Mouse (Mus musculus) limb, embryonic 11.5 days (tissue): ENCODE results near the gene Ahcyl2. TPM values are rescaled to one million over a fixed set of nuclear protein-coding genes. Genes with fewer than 3 reads are reported as not detected.

Experiments used
- ATAC-seq: fragments of 200-750 bp; cut with Nextera tagmentation; 2 replicates; pipeline ENCODE4 v1.8.0; 2017; ENCODE audit warnings: low read depth; ENCODE audit not compliant: insufficient number of reproducible peaks, low FRiP score, low TSS enrichment
- DNase-seq: peaks from one replicate; pipeline ENCODE4 v3.0.0-alpha.2; 2015; ENCODE audit warnings: low spot score
- H3K27ac ChIP-seq: fragments of 300-500 bp; sonication (generic); replicated peaks from 2 replicates; pipeline ENCODE4 v1.5.1; 2014; ENCODE audit warnings: low read depth, mild to moderate bottlenecking, low read length
- H3K27me3 ChIP-seq: fragments of 300-500 bp; sonication (generic); 2 replicates; pipeline ENCODE4 v1.6.1; 2014; ENCODE audit warnings: mild to moderate bottlenecking, low read length, mixed read lengths; ENCODE audit not compliant: control insufficient read depth, insufficient read depth
- H3K36me3 ChIP-seq: fragments of 300-500 bp; sonication (generic); 2 replicates; pipeline ENCODE4 v1.6.1; 2014; ENCODE audit warnings: mild to moderate bottlenecking, low read length, moderate library complexity, mixed read lengths; ENCODE audit not compliant: control insufficient read depth, insufficient read depth
- H3K4me1 ChIP-seq: fragments of 300-500 bp; sonication (generic); 2 replicates; pipeline ENCODE4 v1.6.1; 2014; ENCODE audit warnings: low read length, mixed read lengths; ENCODE audit not compliant: control insufficient read depth, insufficient read depth
- H3K4me2 ChIP-seq: fragments of 300-500 bp; sonication (generic); 2 replicates; pipeline ENCODE4 v1.6.1; 2014; ENCODE audit warnings: low read depth, mild to moderate bottlenecking, moderate library complexity; ENCODE audit not compliant: severe bottlenecking
- H3K4me3 ChIP-seq: fragments of 300-500 bp; sonication (generic); 2 replicates; pipeline ENCODE4 v1.5.1; 2014; ENCODE audit warnings: low read depth, low read length
- H3K9ac ChIP-seq: fragments of 300-500 bp; sonication (generic); 2 replicates; pipeline ENCODE4 v1.6.1; 2014; ENCODE audit warnings: mild to moderate bottlenecking, low read length
- H3K9me3 ChIP-seq: fragments of 300-500 bp; sonication (generic); 2 replicates; pipeline ENCODE4 v1.6.1; 2016; ENCODE audit warnings: low read length; ENCODE audit not compliant: control insufficient read depth
- WGBS: fragments of 180-500 bp; shearing (Covaris S2); extraction: QIAGEN DNeasy Blood & Tissue Kit; methylation state at CpG from one replicate; pipeline ENCODE4 v1.1.7; 2014; 5-methylcytosine and 5-hydroxymethylcytosine counted together
- polyA plus RNA-seq: library from polyadenylated mRNA; unstranded; fragments of >200 nt; fragmentation: Nextera tagmentation; extraction: Ambion mirVana; gene quantifications from 2 replicates; pipeline ENCODE4 v1.2.1, GENCODE M21; 2014

The Ahcyl2 gene
- polyA plus RNA-seq, 1 experiment from 2014 or later: 16.5 TPM

DNA sequence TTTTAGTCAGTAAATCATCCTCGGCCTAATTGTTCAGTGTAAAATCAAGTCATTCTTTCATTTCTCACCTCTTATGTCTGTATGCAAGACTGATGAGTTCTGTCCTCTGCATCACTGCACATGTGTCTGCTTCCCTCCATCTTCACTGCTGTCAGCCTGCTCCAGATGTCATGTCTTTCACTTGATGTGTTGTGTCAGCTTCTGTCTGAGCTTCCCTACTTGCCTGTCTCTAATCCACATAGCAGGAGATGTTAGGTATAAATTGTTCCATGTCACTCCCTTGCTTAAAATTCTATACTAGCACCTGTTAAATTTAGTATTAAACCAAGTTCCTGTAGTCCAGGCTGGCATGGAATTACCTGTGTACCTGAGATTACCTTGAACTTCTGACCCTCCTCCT is 72.2 kb downstream of the Ahcyl2 start:
- H3K27me3 ChIP-seq: no peaks in the 10 kb centered on the region
- ATAC-seq (no peak), DNase-seq (no peak)
- H3K9me3 ChIP-seq: no peaks in the 10 kb centered on the region
- H3K9ac ChIP-seq: no peak overlapping the region
- H3K27ac ChIP-seq: no peak overlapping the region
- no peaks in the 10 kb centered on the region for H3K4me1 ChIP-seq
- WGBS: 93% methylated on average over 1 of the region's 1 CpGs
- no peak overlapping the region for H3K4me3 ChIP-seq
- H3K36me3 ChIP-seq: no peaks in the 10 kb centered on the region
- no peak overlapping the region for H3K4me2 ChIP-seq

DNA sequence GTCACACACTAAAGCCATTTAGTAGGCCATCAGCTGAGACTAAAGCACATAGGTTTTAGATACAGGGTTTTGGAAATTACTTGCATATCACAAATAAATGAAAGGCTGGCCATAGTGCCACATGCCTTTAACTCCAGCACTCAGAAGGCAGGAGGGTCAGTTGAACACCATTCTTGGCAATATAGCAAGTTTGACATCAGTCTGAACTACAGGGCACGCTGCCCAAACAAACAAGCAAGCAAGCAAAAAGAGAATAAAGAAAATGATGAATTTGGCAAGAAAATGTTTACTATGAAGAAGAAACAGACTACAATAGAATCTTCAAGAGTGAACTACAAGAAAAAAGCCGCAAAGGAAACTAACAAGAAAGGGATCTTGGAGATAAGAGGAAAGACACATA is 73.7 kb downstream of the Ahcyl2 start:
- no peaks in the 10 kb centered on the region for H3K9me3 ChIP-seq
- 89% methylated on average over 2 of the region's 2 CpGs for WGBS
- H3K27me3 ChIP-seq: no peaks in the 10 kb centered on the region
- no peaks in the 10 kb centered on the region for H3K36me3 ChIP-seq
- H3K9ac ChIP-seq: no peak overlapping the region
- no peaks in the 10 kb centered on the region for H3K4me1 ChIP-seq
- no peak for DNase-seq
- H3K4me2 ChIP-seq: no peak overlapping the region
- no peak overlapping the region for H3K27ac ChIP-seq
- H3K4me3 ChIP-seq: no peak overlapping the region
- no peak for ATAC-seq

DNA sequence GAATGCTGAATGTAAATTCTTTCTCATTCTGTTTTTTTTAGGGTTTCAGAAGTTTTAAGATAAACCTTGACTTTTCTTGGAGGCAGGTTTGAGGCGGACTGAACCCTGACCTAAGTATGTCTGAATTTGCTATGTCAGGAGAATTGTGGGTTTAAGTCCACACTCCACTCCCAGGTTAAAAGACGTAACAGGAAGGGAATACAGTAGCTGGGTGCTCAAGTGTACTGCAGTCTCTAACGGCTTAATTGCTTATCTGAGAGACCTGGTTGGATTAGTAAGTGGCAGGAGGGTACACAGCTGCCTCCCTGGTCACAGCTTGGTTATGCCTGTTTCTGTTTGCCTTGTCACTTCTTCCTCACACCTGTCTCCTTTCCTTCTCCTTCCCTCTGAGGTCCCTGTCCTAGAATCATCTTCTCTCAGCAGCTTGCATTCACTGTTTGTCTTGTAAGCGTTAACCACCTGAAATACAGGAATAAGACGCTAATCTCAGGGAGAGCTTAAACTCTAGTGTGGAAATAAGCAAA is 79.9 kb downstream of the Ahcyl2 start:
- no peaks in the 10 kb centered on the region for H3K36me3 ChIP-seq
- no peaks in the 10 kb centered on the region for H3K27me3 ChIP-seq
- no peak overlapping the region for H3K9ac ChIP-seq
- DNase-seq: no peak
- 86% methylated on average over 5 of the region's 5 CpGs for WGBS
- H3K9me3 ChIP-seq: no peaks in the 10 kb centered on the region
- no peak overlapping the region for H3K27ac ChIP-seq
- no peak for ATAC-seq
- no peak overlapping the region for H3K4me3 ChIP-seq
- no peaks in the 10 kb centered on the region for H3K4me1 ChIP-seq
- H3K4me2 ChIP-seq: no peak overlapping the region

DNA sequence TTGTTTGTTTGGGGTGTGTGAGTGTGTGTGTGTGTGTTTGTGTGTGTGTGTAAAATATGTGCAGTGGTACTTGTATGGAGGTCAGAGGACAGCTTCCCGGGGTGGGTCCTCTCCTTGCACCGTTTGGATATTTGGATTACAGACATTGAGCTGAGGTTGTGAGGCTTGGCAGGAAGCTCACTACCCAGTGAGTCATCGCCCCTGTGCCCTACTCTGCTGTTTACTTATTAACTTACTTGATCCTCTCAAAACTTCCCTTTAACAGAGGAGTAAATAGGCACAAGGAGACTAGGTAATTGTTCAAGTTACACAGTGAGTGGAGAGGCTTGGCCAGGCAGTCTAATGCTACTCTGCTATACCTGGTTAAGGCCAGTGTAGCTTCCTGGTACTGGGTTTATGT is 81.0 kb downstream of the Ahcyl2 start:
- Histone ChIP-seq H3K4me3 (no peak overlapping the region), H3K9ac (no peak overlapping the region), H3K27me3 (no peaks in the 10 kb centered on the region), H3K36me3 (no peaks in the 10 kb centered on the region), H3K4me1 (peaks cover 4% of the 10 kb centered on the region; the same call in 1 of the 2 replicates), H3K4me2 (no peak overlapping the region), H3K27ac (no peak overlapping the region), H3K9me3 (no peaks in the 10 kb centered on the region)
- ATAC-seq (no peak), DNase-seq (no peak)
- 84% methylated on average over 3 of the region's 3 CpGs for WGBS

DNA sequence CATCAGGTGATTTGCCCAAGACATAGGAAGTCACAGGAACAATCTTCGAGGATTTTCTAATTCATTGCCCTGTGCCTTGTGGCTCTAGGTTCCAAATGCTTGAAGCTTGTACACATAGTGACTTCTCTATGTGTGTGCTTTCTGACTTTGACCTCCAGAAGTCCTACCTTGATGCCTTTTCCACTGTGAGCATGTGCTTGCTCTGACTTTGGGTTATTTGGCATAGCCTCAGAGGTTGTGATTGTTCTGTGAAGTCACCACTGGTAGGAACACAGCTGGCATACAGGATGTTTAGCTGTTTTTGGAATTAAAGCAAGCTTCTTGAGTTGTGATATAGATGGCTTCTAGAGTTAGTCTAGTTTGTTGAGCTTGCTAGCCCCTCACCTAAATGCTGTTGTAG is 82.3 kb downstream of the Ahcyl2 start:
- Histone ChIP-seq H3K4me1 (peaks cover 4% of the 10 kb centered on the region; the same call in 1 of the 2 replicates), H3K27me3 (no peaks in the 10 kb centered on the region), H3K9ac (no peak overlapping the region), H3K4me3 (no peak overlapping the region), H3K36me3 (no peaks in the 10 kb centered on the region), H3K27ac (no peak overlapping the region), H3K9me3 (no peaks in the 10 kb centered on the region), H3K4me2 (no peak overlapping the region)
- no peak for DNase-seq
- no peak for ATAC-seq
- 90% methylated on average over 1 of the region's 1 CpGs for WGBS

DNA sequence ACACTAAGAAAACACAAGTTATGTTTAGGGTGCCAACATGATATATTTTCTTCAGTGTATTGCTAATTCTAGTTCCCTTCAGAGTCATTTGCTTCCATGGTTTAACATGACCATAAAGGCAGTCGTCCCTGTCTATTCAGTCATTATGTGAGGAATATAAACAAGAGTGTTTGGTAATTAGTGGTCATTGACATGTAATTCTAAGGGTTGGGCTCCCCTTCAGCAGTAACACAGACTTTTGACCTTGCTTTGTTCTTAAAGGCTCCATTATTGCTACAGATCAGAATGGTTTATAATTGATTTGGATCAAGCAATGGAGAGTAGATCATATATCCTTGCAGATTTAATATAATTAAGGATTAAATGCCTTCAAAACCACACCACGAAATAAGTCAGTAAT is 82.9 kb downstream of the Ahcyl2 start:
- no peaks in the 10 kb centered on the region for H3K9me3 ChIP-seq
- no peak overlapping the region for H3K4me2 ChIP-seq
- whole genome bisulfite sequencing: 62% methylated on average over 2 of the region's 2 CpGs
- ATAC-seq: no peak
- H3K4me3 ChIP-seq: no peak overlapping the region
- H3K36me3 ChIP-seq: no peaks in the 10 kb centered on the region
- H3K27ac ChIP-seq: no peak overlapping the region
- no peak for DNase-seq
- peaks cover 4% of the 10 kb centered on the region; the same call in 1 of the 2 replicates for H3K4me1 ChIP-seq
- no peak overlapping the region for H3K9ac ChIP-seq
- no peaks in the 10 kb centered on the region for H3K27me3 ChIP-seq

DNA sequence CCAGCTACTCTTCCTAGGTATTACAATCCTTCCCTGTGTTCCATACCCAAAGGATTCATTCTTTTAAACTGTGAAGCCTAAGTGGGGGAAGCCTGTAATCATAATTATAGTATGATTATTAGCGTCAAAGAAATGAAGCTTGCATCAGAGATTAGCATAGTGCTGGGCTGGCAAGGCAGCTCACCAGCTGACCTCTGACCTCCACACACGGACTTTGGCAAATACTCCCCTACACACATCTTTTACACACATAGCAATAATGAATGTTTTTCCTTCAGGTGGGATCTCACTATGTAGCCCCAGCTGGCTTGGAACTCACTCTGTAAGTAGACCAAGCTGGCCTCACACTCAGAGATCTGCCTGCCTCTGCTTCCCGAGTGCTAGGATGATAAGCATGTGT is 84.1 kb downstream of the Ahcyl2 start:
- Histone ChIP-seq H3K27ac (no peak overlapping the region), H3K27me3 (no peaks in the 10 kb centered on the region), H3K4me1 (peaks cover 4% of the 10 kb centered on the region; the same call in 1 of the 2 replicates), H3K9ac (no peak overlapping the region), H3K9me3 (no peaks in the 10 kb centered on the region), H3K36me3 (no peaks in the 10 kb centered on the region), H3K4me3 (no peak overlapping the region), H3K4me2 (no peak overlapping the region)
- ATAC-seq (no peak), DNase-seq (no peak)
- 92% methylated on average over 3 of the region's 3 CpGs for WGBS

DNA sequence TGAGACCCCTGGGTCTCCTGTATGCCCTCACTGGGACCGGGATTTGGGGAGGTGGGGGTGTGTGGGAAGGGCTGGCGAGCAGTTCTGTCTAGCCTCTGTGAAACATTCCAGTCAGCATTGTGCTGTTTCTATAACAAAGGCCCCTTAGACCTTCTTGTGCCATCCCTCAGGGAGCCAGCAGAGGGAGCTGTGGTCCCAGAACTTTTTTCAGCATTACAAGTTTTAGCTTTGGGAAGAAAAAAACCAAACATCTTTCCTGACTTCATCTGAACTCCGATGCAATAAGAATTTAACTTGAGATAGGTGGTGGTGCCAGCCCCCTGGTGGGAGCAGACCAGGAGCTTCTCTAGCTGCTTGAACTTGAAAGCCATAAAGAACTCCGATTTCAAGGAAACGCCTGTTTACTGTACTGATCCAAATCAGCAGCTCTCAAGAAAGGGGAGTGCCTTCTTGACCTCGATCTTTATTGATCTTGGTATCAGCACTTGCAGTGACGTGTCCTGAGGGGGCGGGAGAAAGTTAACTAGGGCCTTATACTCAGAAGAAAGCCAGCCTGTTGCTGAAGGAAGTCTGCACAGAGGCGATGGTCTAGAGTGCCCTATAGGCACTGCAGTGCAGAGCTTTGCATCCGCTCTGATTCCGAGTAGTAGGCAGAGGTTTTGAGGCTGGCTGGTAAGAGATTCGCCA is 85.5 kb downstream of the Ahcyl2 start:
- peak; percentile 81; the same call in 1 of the 2 replicates for ATAC-seq
- WGBS: 29% methylated on average over 12 of the region's 12 CpGs
- H3K27ac ChIP-seq: no peak overlapping the region

More for the DNA sequence above, 85.5 kb downstream of the Ahcyl2 start:
- Histone ChIP-seq H3K4me3 (no peak overlapping the region), H3K4me1 (peaks cover 4% of the 10 kb centered on the region; the same call in 1 of the 2 replicates), H3K4me2 (peak overlapping the region; percentile 28; the same call in 1 of the 2 replicates), H3K27me3 (no peaks in the 10 kb centered on the region), H3K9me3 (no peaks in the 10 kb centered on the region), H3K9ac (no peak overlapping the region), H3K36me3 (no peaks in the 10 kb centered on the region)
- peak; percentile 91 for DNase-seq
